Mouse (Mus musculus) C2C12 (cell line): ENCODE measurements around the gene Dolk. TPM values are rescaled to one million over a fixed set of nuclear protein-coding genes. Genes with fewer than 3 reads are reported as not detected.

Experiments
- H3K27me3 ChIP-seq: one replicate; pipeline ENCODE4 v1.6.1; 2011; ENCODE audit not compliant: control insufficient read depth, insufficient read depth, insufficient read length
- H3K36me3 ChIP-seq: one replicate; pipeline ENCODE4 v1.6.1; 2011; ENCODE audit not compliant: control insufficient read depth, insufficient read depth
- H3K4me3 ChIP-seq: one replicate; pipeline ENCODE4 v1.5.1; 2011; ENCODE audit warnings: mild to moderate bottlenecking, control low read depth; ENCODE audit not compliant: poor library complexity, insufficient read depth, severe bottlenecking
- H3K79me2 ChIP-seq: one replicate; pipeline ENCODE4 v1.6.1; 2011; ENCODE audit not compliant: control insufficient read depth, insufficient read depth
- H3K79me3 ChIP-seq: one replicate; pipeline ENCODE4 v1.6.1; 2011; ENCODE audit warnings: low read depth, control low read depth
- H3ac ChIP-seq: one replicate; pipeline ENCODE3; 2011; ENCODE audit warnings: low read depth; ENCODE audit not compliant: control insufficient read depth, insufficient read length
- CEBPB ChIP-seq: IDR thresholded peaks from one replicate; pipeline ENCODE4 v1.6.1; 2011; ENCODE audit warnings: low read depth, mild to moderate bottlenecking, control low read depth, moderate library complexity
- CTCF ChIP-seq: IDR thresholded peaks from one replicate; pipeline ENCODE4 v1.5.1; 2011; ENCODE audit not compliant: control insufficient read depth, insufficient read depth, insufficient read length
- FOSL1 ChIP-seq: IDR thresholded peaks from one replicate; pipeline ENCODE4 v1.8.0; 2011; ENCODE audit warnings: mild to moderate bottlenecking, low read length; ENCODE audit not compliant: poor library complexity, insufficient read depth, severe bottlenecking
- MAX ChIP-seq: IDR thresholded peaks from one replicate; pipeline ENCODE4 v1.6.1; 2011; ENCODE audit warnings: mild to moderate bottlenecking, control low read depth
- MYOD1 ChIP-seq: IDR thresholded peaks from one replicate; pipeline ENCODE4 v1.6.1; 2011; ENCODE audit warnings: low read depth; ENCODE audit not compliant: control insufficient read depth, insufficient read length
- MYOG ChIP-seq: IDR thresholded peaks from one replicate; pipeline ENCODE4 v1.6.1; 2011; ENCODE audit not compliant: control insufficient read depth, insufficient read length; ENCODE audit errors: extremely low read depth
- USF1 ChIP-seq: IDR thresholded peaks from one replicate; pipeline ENCODE4 v1.6.1; 2011; ENCODE audit warnings: low read depth, mild to moderate bottlenecking, control low read depth, moderate library complexity
- polyA plus RNA-seq: library from polyadenylated mRNA; unstranded; fragments of >200 nt; fragmentation: generic; extraction: Trizol; gene quantifications from one replicate; pipeline ENCODE4 v1.2.1, GENCODE M21; 2012; ENCODE audit warnings: missing spikeins

Dolk gene
- polyA plus RNA-seq, 1 experiment, result 28.3 TPM

DNA sequence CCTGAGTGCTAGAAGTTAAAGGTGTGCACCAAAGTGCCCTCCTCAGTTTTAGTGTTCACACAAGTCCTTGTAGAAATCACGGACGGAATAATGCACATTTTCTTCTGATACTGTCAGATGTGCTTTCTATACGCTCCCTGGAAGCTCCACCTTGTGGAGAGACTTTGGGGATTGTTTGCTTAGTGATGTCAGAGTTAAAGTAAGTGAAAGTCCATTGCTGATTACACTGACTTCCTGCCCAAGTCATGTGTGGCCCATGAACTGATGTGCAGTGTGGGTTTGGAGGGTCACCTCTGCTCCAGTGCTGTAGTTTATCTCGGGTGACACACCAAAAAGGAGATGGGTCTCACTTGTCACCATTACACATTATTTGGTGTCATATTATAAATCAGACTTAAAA, 33.1 kb upstream of the Dolk start:
- H3K36me3 ChIP-seq, result peaks cover 96% of the 10 kb centered on the region
- H3K79me2 ChIP-seq, result no peaks in the 10 kb centered on the region
- no peak overlapping the region for H3ac ChIP-seq
- TF ChIP-seq MAX (no peak), MYOD1 (no peak), USF1 (no peak), CTCF (no peak), FOSL1 (no peak), CEBPB (no peak), MYOG (no peak)
- H3K4me3 ChIP-seq, result no peak overlapping the region
- no peaks in the 10 kb centered on the region for H3K27me3 ChIP-seq
- H3K79me3 ChIP-seq, result no peaks in the 10 kb centered on the region

DNA sequence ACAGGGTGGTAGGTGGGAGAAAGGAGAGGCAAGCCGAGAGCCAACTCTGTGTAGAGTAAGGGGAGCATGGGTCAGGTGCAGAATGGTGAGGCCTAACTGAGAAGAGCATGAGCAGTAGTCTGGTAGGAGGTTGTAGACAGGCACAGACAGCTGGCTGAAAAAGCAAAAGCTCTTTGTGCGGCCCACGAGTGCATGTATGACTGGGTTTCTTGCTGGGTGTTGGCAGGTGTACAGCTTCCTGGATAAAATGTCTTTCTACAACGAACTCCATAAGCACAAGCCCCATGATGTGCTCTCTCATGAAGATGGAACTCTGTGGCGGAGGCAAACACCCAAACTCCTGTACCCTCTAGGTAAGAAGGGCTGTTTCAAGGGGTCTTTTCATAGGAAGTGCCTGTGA, 30.8 kb upstream of the Dolk start:
- TF ChIP-seq CEBPB (no peak), CTCF (no peak), MAX (no peak), MYOG (no peak), USF1 (no peak), FOSL1 (no peak), MYOD1 (no peak)
- peaks cover 97% of the 10 kb centered on the region for H3K36me3 ChIP-seq
- H3K27me3 ChIP-seq, result no peaks in the 10 kb centered on the region

DNA sequence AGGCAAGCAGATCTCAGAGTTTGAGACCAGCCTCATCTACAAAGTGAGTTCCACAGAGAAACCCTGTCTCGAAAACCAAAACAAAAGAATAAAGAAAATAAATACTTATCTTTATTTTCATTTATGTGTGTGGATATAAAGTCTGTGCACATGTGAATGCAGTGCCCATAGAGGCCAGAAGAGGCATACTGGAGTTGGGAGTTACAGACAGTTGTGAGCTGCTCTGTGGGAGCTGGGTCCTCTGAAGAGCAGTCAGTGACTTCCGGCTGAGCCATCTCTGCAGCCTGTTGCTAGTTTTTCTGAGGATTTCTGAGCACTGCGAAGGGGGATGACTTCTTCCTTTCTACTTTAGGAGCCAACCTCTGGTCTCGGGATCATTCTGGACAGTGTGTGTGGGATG, 30.0 kb upstream of the Dolk start:
- no peaks in the 10 kb centered on the region for H3K27me3 ChIP-seq
- no peak overlapping the region for H3K4me3 ChIP-seq
- H3K79me2 ChIP-seq, result no peaks in the 10 kb centered on the region
- TF ChIP-seq MAX (no peak), FOSL1 (no peak), USF1 (no peak), MYOG (no peak), CTCF (no peak), CEBPB (no peak), MYOD1 (no peak)
- H3K79me3 ChIP-seq, result no peaks in the 10 kb centered on the region
- H3K36me3 ChIP-seq, result peaks cover 95% of the 10 kb centered on the region
- no peak overlapping the region for H3ac ChIP-seq

More for the DNA sequence above, 30.8 kb upstream of the Dolk start:
- Histone ChIP-seq H3K79me2 (no peaks in the 10 kb centered on the region), H3ac (no peak overlapping the region), H3K79me3 (no peaks in the 10 kb centered on the region), H3K4me3 (no peak overlapping the region)

DNA sequence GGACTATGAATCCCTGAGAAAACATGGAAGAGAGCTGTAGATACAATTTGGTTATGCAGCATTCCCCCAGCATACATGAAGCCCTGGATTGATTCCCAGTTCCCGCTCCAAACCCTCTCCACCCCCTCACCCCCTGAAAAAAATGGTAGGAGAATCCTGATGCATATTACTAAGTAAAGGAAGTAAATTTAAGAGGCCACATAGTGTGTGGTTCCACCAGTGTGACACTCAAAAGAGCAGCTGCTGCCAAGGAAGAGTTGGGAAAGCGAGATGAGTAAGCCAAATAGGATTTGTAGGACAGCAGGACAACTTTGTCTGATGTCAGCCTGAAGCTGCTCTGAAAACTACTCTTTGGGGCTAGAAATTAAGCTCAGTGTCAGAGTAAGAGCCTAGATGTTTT, 25.3 kb upstream of the Dolk start:
- Histone ChIP-seq H3K4me3 (no peak overlapping the region), H3K79me3 (no peaks in the 10 kb centered on the region), H3K79me2 (no peaks in the 10 kb centered on the region), H3ac (no peak overlapping the region), H3K36me3 (peaks cover 97% of the 10 kb centered on the region), H3K27me3 (no peaks in the 10 kb centered on the region)
- no peak for TF ChIP-seq MYOD1
- no peak for TF ChIP-seq USF1
- no peak for TF ChIP-seq CEBPB
- no peak for TF ChIP-seq FOSL1
- TF ChIP-seq CTCF, result no peak
- TF ChIP-seq MAX, result no peak
- no peak for TF ChIP-seq MYOG

GRCm38 (mm10) chr2:30309351-30309750, 23.2 kb upstream of the Dolk start:
- Histone ChIP-seq H3K36me3 (peaks cover 97% of the 10 kb centered on the region), H3K79me2 (no peaks in the 10 kb centered on the region), H3ac (no peak overlapping the region), H3K4me3 (no peak overlapping the region), H3K79me3 (no peaks in the 10 kb centered on the region), H3K27me3 (no peaks in the 10 kb centered on the region)
- TF ChIP-seq MYOG (no peak), USF1 (no peak), CTCF (no peak), CEBPB (no peak), MYOD1 (no peak), FOSL1 (no peak), MAX (no peak)

- Histone ChIP-seq H3K36me3 (peaks cover 99% of the 10 kb centered on the region), H3K79me2 (no peaks in the 10 kb centered on the region)
These were observed 20.0 kb upstream of the Dolk start for GRCm38 (mm10) chr2:30306087-30306486.

More at GRCm38 (mm10) chr2:30306087-30306486, 20.0 kb upstream of the Dolk start:
- TF ChIP-seq CTCF, result no peak
- no peak for TF ChIP-seq MYOD1
- no peak for TF ChIP-seq MYOG
- no peak for TF ChIP-seq CEBPB
- Histone ChIP-seq H3K4me3 (no peak overlapping the region), H3K27me3 (no peaks in the 10 kb centered on the region), H3ac (no peak overlapping the region), H3K79me3 (no peaks in the 10 kb centered on the region)
